Mouse (Mus musculus): ENCODE results near the gene Gm20547. TPM values are rescaled to one million over a fixed set of nuclear protein-coding genes. Genes with fewer than 3 reads are reported as not detected.

Gene Gm20547
- polyA plus RNA-seq, 1 experiment from 2014 or later, result 0.08 TPM

- H3K4me2 ChIP-seq (replicated peaks), result no peak overlapping the region
- H3K27me3 ChIP-seq, result no peaks in the 10 kb centered on the region
- 64% methylated on average over 7 of the region's 7 CpGs for WGBS
- H3K27ac ChIP-seq, result no peak overlapping the region
- no peaks in the 10 kb centered on the region for H3K4me1 ChIP-seq (replicated peaks)
- H3K4me3 ChIP-seq (replicated peaks), result no peak overlapping the region
- no peaks in the 10 kb centered on the region for H3K36me3 ChIP-seq
- H3K9me3 ChIP-seq, result no peaks in the 10 kb centered on the region
- no peak overlapping the region for H3K9ac ChIP-seq (replicated peaks)
- no peak for ATAC-seq
Observed at GRCm38 (mm10) chr17:34865981-34866380, 15.9 kb downstream of the Gm20547 start.

- H3K4me2 ChIP-seq (replicated peaks), result no peak within 1 kb of the TSS
- no peak within 1 kb of the TSS for H3K9ac ChIP-seq (replicated peaks)
- H3K36me3 ChIP-seq, result peaks cover 6% of the 10 kb centered on the region; the same call in 1 of the 2 replicates
- H3K27ac ChIP-seq, result no peak within 1 kb of the TSS
- H3K9me3 ChIP-seq, result no peaks in the 10 kb centered on the region
- H3K4me1 ChIP-seq (replicated peaks), result no peaks in the 10 kb centered on the region
- no peaks in the 10 kb centered on the region for H3K27me3 ChIP-seq
- no peak within 1 kb of the TSS for H3K4me3 ChIP-seq (replicated peaks)
- 75% methylated on average over 8 of the region's 8 CpGs for WGBS
- no peak for ATAC-seq
Observed at GRCm38 (mm10) chr17:34862416-34863081, 19.3 kb downstream of the Gm20547 start, which contains the start of gene Cfb. Gene Cfb (minus strand): TSS chr17:34862518.

- no peaks in the 10 kb centered on the region for H3K27me3 ChIP-seq
- H3K27ac ChIP-seq, result no peak overlapping the region
- H3K4me1 ChIP-seq (replicated peaks), result no peaks in the 10 kb centered on the region
- H3K4me3 ChIP-seq (replicated peaks), result no peak overlapping the region
- H3K9ac ChIP-seq (replicated peaks), result no peak overlapping the region
- no peak overlapping the region for H3K4me2 ChIP-seq (replicated peaks)
- no peaks in the 10 kb centered on the region for H3K9me3 ChIP-seq
- 75% methylated on average over 13 of the region's 13 CpGs for WGBS
- ATAC-seq, result no peak
- H3K36me3 ChIP-seq, result peaks cover 12% of the 10 kb centered on the region
Observed at GRCm38 (mm10) chr17:34861704-34862415, 20.0 kb downstream of the Gm20547 start.

- no peak overlapping the region for H3K4me3 ChIP-seq (replicated peaks)
- H3K27me3 ChIP-seq, result no peaks in the 10 kb centered on the region
- H3K9ac ChIP-seq (replicated peaks), result no peak overlapping the region
- no peak overlapping the region for H3K27ac ChIP-seq
- H3K4me1 ChIP-seq (replicated peaks), result no peaks in the 10 kb centered on the region
- H3K4me2 ChIP-seq (replicated peaks), result no peak overlapping the region
- 86% methylated on average over 9 of the region's 9 CpGs for WGBS
- peaks cover 25% of the 10 kb centered on the region for H3K36me3 ChIP-seq
- no peak for ATAC-seq
- H3K9me3 ChIP-seq, result no peaks in the 10 kb centered on the region
Observed at GRCm38 (mm10) chr17:34860514-34860913, 21.3 kb downstream of the Gm20547 start.

- Histone ChIP-seq H3K9ac (replicated peaks) (no peak overlapping the region), H3K4me2 (replicated peaks) (no peak overlapping the region), H3K27me3 (no peaks in the 10 kb centered on the region), H3K36me3 (peaks cover 41% of the 10 kb centered on the region), H3K4me3 (replicated peaks) (no peak overlapping the region), H3K27ac (no peak overlapping the region), H3K4me1 (replicated peaks) (no peaks in the 10 kb centered on the region), H3K9me3 (no peaks in the 10 kb centered on the region)
- no peak for ATAC-seq
- WGBS, result 81% methylated on average over 4 of the region's 4 CpGs
Observed at GRCm38 (mm10) chr17:34858670-34859069, 23.2 kb downstream of the Gm20547 start.

GRCm38 (mm10) chr17:34855825-34856224 is 26.0 kb downstream of the Gm20547 start:
- no peaks in the 10 kb centered on the region for H3K27me3 ChIP-seq
- no peak overlapping the region for H3K4me3 ChIP-seq (replicated peaks)
- peaks cover 11% of the 10 kb centered on the region for H3K4me1 ChIP-seq (replicated peaks)
- H3K36me3 ChIP-seq, result peaks cover 55% of the 10 kb centered on the region
- no peak overlapping the region for H3K27ac ChIP-seq
- no peak overlapping the region for H3K4me2 ChIP-seq (replicated peaks)
- 34% methylated on average over 3 of the region's 3 CpGs for WGBS
- H3K9me3 ChIP-seq, result no peaks in the 10 kb centered on the region
- no peak overlapping the region for H3K9ac ChIP-seq (replicated peaks)
- ATAC-seq, result 0 out of 2 replicates have a peak, but pooled peaks have one; percentile 53

- 88% methylated on average over 3 of the region's 3 CpGs for WGBS
- peaks cover 55% of the 10 kb centered on the region for H3K36me3 ChIP-seq
- H3K9me3 ChIP-seq, result no peaks in the 10 kb centered on the region
- peaks cover 14% of the 10 kb centered on the region for H3K4me1 ChIP-seq (replicated peaks)
- H3K27ac ChIP-seq, result no peak overlapping the region
- no peak for ATAC-seq
- no peaks in the 10 kb centered on the region for H3K27me3 ChIP-seq
- no peak overlapping the region for H3K9ac ChIP-seq (replicated peaks)
- no peak overlapping the region for H3K4me2 ChIP-seq (replicated peaks)
- no peak overlapping the region for H3K4me3 ChIP-seq (replicated peaks)
Observed at GRCm38 (mm10) chr17:34854761-34855160, 27.1 kb downstream of the Gm20547 start.

GRCm38 (mm10) chr17:34853511-34853910 is 28.3 kb downstream of the Gm20547 start:
- no peak for ATAC-seq
- Histone ChIP-seq H3K27ac (no peak overlapping the region), H3K27me3 (no peaks in the 10 kb centered on the region), H3K9me3 (no peaks in the 10 kb centered on the region), H3K4me3 (replicated peaks) (no peak overlapping the region), H3K4me1 (replicated peaks) (peaks cover 26% of the 10 kb centered on the region), H3K36me3 (peaks cover 55% of the 10 kb centered on the region), H3K4me2 (replicated peaks) (no peak overlapping the region), H3K9ac (replicated peaks) (no peak overlapping the region)
- 83% methylated on average over 8 of the region's 8 CpGs for WGBS

GRCm38 (mm10) chr17:34850517-34851125 is 31.2 kb downstream of the Gm20547 start:
- peak overlapping the region; percentile 61; the same call in 1 of the 2 replicates for H3K27ac ChIP-seq
- whole genome bisulfite sequencing, result 2% methylated on average over 25 of the region's 25 CpGs
- H3K9me3 ChIP-seq, result no peaks in the 10 kb centered on the region
- H3K4me1 ChIP-seq (replicated peaks), result peaks cover 26% of the 10 kb centered on the region
- no peaks in the 10 kb centered on the region for H3K27me3 ChIP-seq
- peak overlapping the region; percentile 91 for H3K4me3 ChIP-seq (replicated peaks)
- ATAC-seq, result no peak
- peaks cover 57% of the 10 kb centered on the region for H3K36me3 ChIP-seq
- H3K4me2 ChIP-seq (replicated peaks), result peak overlapping the region; percentile 97
- peak overlapping the region; percentile 90 for H3K9ac ChIP-seq (replicated peaks)

GRCm38 (mm10) chr17:34849722-34850516 is 31.9 kb downstream of the Gm20547 start, which contains the start of the genes Skiv2l and Nelfe:
Gene Skiv2l (minus strand): TSS chr17:34850210.
Gene Nelfe (plus strand): TSS chr17:34850391.
- H3K9me3 ChIP-seq, result no peaks in the 10 kb centered on the region
- H3K9ac ChIP-seq (replicated peaks), result peak within 1 kb of the TSS; percentile 90
- peaks cover 26% of the 10 kb centered on the region for H3K4me1 ChIP-seq (replicated peaks)
- H3K36me3 ChIP-seq, result peaks cover 59% of the 10 kb centered on the region
- peak; percentile 97 for ATAC-seq
- peak within 1 kb of the TSS; percentile 97 for H3K4me2 ChIP-seq (replicated peaks)
- H3K27me3 ChIP-seq, result no peaks in the 10 kb centered on the region
- WGBS, result under 1% methylated on average over 52 of the region's 65 CpGs
- H3K4me3 ChIP-seq (replicated peaks), result peak within 1 kb of the TSS; percentile 91
- H3K27ac ChIP-seq, result peak within 1 kb of the TSS; percentile 61

GRCm38 (mm10) chr17:34847615-34848014 is 34.2 kb downstream of the Gm20547 start:
- Histone ChIP-seq H3K27ac (no peak overlapping the region), H3K4me1 (replicated peaks) (peaks cover 26% of the 10 kb centered on the region), H3K9ac (replicated peaks) (no peak overlapping the region), H3K4me2 (replicated peaks) (no peak overlapping the region), H3K9me3 (no peaks in the 10 kb centered on the region), H3K36me3 (peaks cover 61% of the 10 kb centered on the region), H3K4me3 (replicated peaks) (no peak overlapping the region), H3K27me3 (no peaks in the 10 kb centered on the region)
- no peak for ATAC-seq
- 95% methylated on average over 7 of the region's 7 CpGs for WGBS

Measured in midbrain, embryonic 13.5 days (tissue).